Mouse (Mus musculus) C2C12 (cell line): Measurements from ENCODE around the gene Nhsl2.

Experiments used
- CEBPB ChIP-seq: IDR thresholded peaks from one replicate; pipeline ENCODE4 v1.6.1; 2011; ENCODE audit warnings: low read depth, mild to moderate bottlenecking, control low read depth, moderate library complexity
- CTCF ChIP-seq: IDR thresholded peaks from one replicate; pipeline ENCODE4 v1.5.1; 2011; ENCODE audit not compliant: control insufficient read depth, insufficient read depth, insufficient read length
- MAX ChIP-seq: IDR thresholded peaks from one replicate; pipeline ENCODE4 v1.6.1; 2011; ENCODE audit warnings: mild to moderate bottlenecking, control low read depth
- MYOD1 ChIP-seq: IDR thresholded peaks from one replicate; pipeline ENCODE4 v1.6.1; 2011; ENCODE audit warnings: low read depth; ENCODE audit not compliant: control insufficient read depth, insufficient read length
- MYOG ChIP-seq: IDR thresholded peaks from one replicate; pipeline ENCODE4 v1.6.1; 2011; ENCODE audit not compliant: control insufficient read depth, insufficient read length; ENCODE audit errors: extremely low read depth
- USF1 ChIP-seq: IDR thresholded peaks from one replicate; pipeline ENCODE4 v1.6.1; 2011; ENCODE audit warnings: low read depth, mild to moderate bottlenecking, control low read depth, moderate library complexity

DNA sequence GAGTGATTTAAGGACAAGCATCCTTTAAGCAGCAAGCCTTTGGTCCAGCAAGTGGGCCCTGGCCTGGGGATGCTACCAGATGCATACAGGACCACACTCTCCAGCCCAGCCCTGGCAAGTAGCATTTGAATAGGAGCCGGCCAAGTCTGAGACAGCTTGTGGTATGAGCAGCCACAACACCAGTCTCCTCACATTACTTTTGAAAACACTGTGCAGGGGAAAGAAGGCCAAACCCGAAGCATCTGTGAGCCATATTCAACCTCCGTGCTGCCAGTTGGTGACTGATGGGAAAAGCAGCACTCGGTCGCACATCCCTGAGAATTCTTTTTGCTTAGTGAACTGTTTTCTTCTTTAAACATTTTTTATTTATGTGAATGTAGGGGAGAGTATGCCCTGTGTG lies 81.8 kb downstream of the Nhsl2 start:
- TF ChIP-seq CTCF (no peak), USF1 (no peak), MAX (no peak), CEBPB (no peak), MYOG (no peak), MYOD1 (no peak)
